In genomic region chr11:58719701-58720100, GRCm38 (mm10) we compare ENCODE assay signal across 50 mouse cellular contexts. TPM values are rescaled to one million over a fixed set of nuclear protein-coding genes. Genes with fewer than 3 reads are reported as not detected.
"Had no signal": no experiment of that assay in that cellular context is flagged by ENCODE, and none has a peak within 500 bp of the region (broad histone marks: within the 10 kb centered on the region; RNA-seq: fewer than 3 reads in every experiment).

No protein-coding gene starts in this region.

- H3K4me3 ChIP-seq: heart, embryonic 12.5 days; heart, embryonic 13.5 days; heart, embryonic 15.5 days; hindbrain, embryonic 10.5 days; hindbrain, embryonic 12.5 days; hindbrain, embryonic 13.5 days; hindbrain, embryonic 15.5 days; intestine, embryonic 15.5 days; kidney, embryonic 15.5 days; layer of hippocampus, adult 2 months; left cerebral cortex, adult 2 months had no signal

- H3K9ac ChIP-seq: heart, embryonic 12.5 days; heart, embryonic 13.5 days; heart, embryonic 15.5 days; hindbrain, embryonic 12.5 days; hindbrain, embryonic 13.5 days; hindbrain, embryonic 14.5 days; hindbrain, embryonic 15.5 days; intestine, embryonic 15.5 days; kidney, embryonic 15.5 days had no signal

- H3K27ac ChIP-seq: heart, embryonic 13.5 days; heart, embryonic 15.5 days; hindbrain, embryonic 10.5 days; hindbrain, embryonic 12.5 days; hindbrain, embryonic 13.5 days; hindbrain, embryonic 14.5 days; hindbrain, embryonic 15.5 days; hindbrain, postnatal 0 days; intestine, embryonic 15.5 days; kidney, embryonic 15.5 days; kidney, postnatal 0 days; layer of hippocampus, adult 2 months; left cerebral cortex, adult 2 months had no signal

- H3K36me3 ChIP-seq: heart, embryonic 12.5 days; heart, embryonic 13.5 days; heart, embryonic 15.5 days; hindbrain, embryonic 10.5 days; hindbrain, embryonic 12.5 days; hindbrain, embryonic 13.5 days; hindbrain, embryonic 15.5 days; intestine, embryonic 15.5 days; kidney, embryonic 15.5 days had no signal

- ATAC-seq: hindbrain, embryonic 16.5 days; hindbrain, postnatal 0 days; inflammation-experienced regulatory T-cells, adult 6 months; intestine, embryonic 15.5 days; intestine, embryonic 16.5 days had no signal

- H3K9me3 ChIP-seq: heart, embryonic 12.5 days; heart, embryonic 13.5 days; heart, embryonic 15.5 days; hindbrain, embryonic 10.5 days; hindbrain, embryonic 12.5 days; hindbrain, embryonic 13.5 days; hindbrain, embryonic 15.5 days; intestine, embryonic 15.5 days; kidney, embryonic 15.5 days had no signal

- H3K27me3 ChIP-seq: heart, embryonic 12.5 days; heart, embryonic 13.5 days; heart, embryonic 15.5 days; hindbrain, embryonic 12.5 days; hindbrain, embryonic 13.5 days; hindbrain, embryonic 15.5 days; intestine, embryonic 15.5 days; kidney, embryonic 15.5 days had no signal

- H3K4me1 ChIP-seq: heart, embryonic 12.5 days; heart, embryonic 13.5 days; heart, embryonic 15.5 days; hindbrain, embryonic 10.5 days; hindbrain, embryonic 12.5 days; hindbrain, embryonic 13.5 days; hindbrain, embryonic 15.5 days; intestine, embryonic 15.5 days; kidney, embryonic 15.5 days had no signal

- DNase-seq: heart, postnatal 10 days; heart, postnatal 14 days; heart, postnatal 36 days; heart, postnatal 4 days; kidney, adult 11 months; kidney, adult 18-20 months; kidney, adult 2 months; kidney, adult 8-10 months; kidney, adult 9 months; kidney, postnatal 10 days; kidney, postnatal 14 days; kidney, postnatal 25 days; kidney, postnatal 36 days; kidney, postnatal 4 days; layer of hippocampus, adult 9-11 months; layer of hippocampus, postnatal 36 days had no signal

- H3K4me2 ChIP-seq: heart, embryonic 12.5 days; heart, embryonic 13.5 days; heart, embryonic 15.5 days; hindbrain, embryonic 12.5 days; hindbrain, embryonic 13.5 days; hindbrain, embryonic 14.5 days; hindbrain, embryonic 15.5 days; intestine, embryonic 15.5 days; kidney, embryonic 15.5 days had no signal

RNA-seq across cellular contexts. Expression of gene Olfr318, which starts 4.1 kb away (rescaled TPM):
- total RNA-seq: heart, postnatal 10 days; heart, postnatal 14 days; heart, postnatal 25 days; heart, postnatal 36 days; heart, postnatal 4 days; hematopoietic stem cell, adult 5-6 weeks; hindbrain, postnatal 0 days; layer of hippocampus, adult 2 months; layer of hippocampus, postnatal 36 days; left cerebral cortex, adult 18-20 months; left cerebral cortex, adult 2 months had no signal
- polyA plus RNA-seq: heart, embryonic 12.5 days; heart, embryonic 13.5 days; heart, embryonic 14.5 days; heart, embryonic 15.5 days; heart, embryonic 16.5 days; heart, postnatal 0 days; hindbrain, embryonic 10.5 days; hindbrain, embryonic 11.5 days; hindbrain, embryonic 12.5 days; hindbrain, embryonic 13.5 days; hindbrain, embryonic 14.5 days; hindbrain, embryonic 15.5 days; hindbrain, embryonic 16.5 days; hindbrain, postnatal 0 days; inflammation-experienced regulatory T-cells, adult 6 months; intestine, embryonic 14.5 days; intestine, embryonic 15.5 days; intestine, embryonic 16.5 days; kidney, adult 2 months; kidney, embryonic 14.5 days; kidney, embryonic 15.5 days; kidney, embryonic 16.5 days; kidney, postnatal 0 days; large intestine, adult 2 months had no signal

RNA-seq across cellular contexts. Expression of gene Olfr317, which starts 19.3 kb away (rescaled TPM):
- total RNA-seq: heart, postnatal 10 days; heart, postnatal 14 days; heart, postnatal 25 days; heart, postnatal 36 days; heart, postnatal 4 days; hematopoietic stem cell, adult 5-6 weeks had no signal
- polyA plus RNA-seq: heart, embryonic 12.5 days; heart, embryonic 13.5 days; heart, embryonic 14.5 days; heart, embryonic 15.5 days; heart, embryonic 16.5 days; heart, postnatal 0 days; hindbrain, embryonic 10.5 days; hindbrain, embryonic 11.5 days; inflammation-experienced regulatory T-cells, adult 6 months; intestine, embryonic 14.5 days; intestine, embryonic 15.5 days; intestine, embryonic 16.5 days; kidney, adult 2 months; kidney, embryonic 14.5 days; kidney, embryonic 15.5 days; kidney, embryonic 16.5 days; kidney, postnatal 0 days; large intestine, adult 2 months had no signal

RNA-seq across cellular contexts. Expression of gene Olfr319, which starts 20.7 kb away (rescaled TPM):
- total RNA-seq: heart, postnatal 10 days; heart, postnatal 14 days; heart, postnatal 25 days; heart, postnatal 36 days; heart, postnatal 4 days; hematopoietic stem cell, adult 5-6 weeks; hindbrain, postnatal 0 days; layer of hippocampus, adult 18-20 months; layer of hippocampus, adult 2 months; layer of hippocampus, postnatal 10 days; layer of hippocampus, postnatal 14 days; layer of hippocampus, postnatal 25 days; layer of hippocampus, postnatal 36 days; left cerebral cortex, adult 18-20 months; left cerebral cortex, adult 2 months; left cerebral cortex, adult 8-10 months had no signal
- polyA plus RNA-seq: heart, embryonic 12.5 days; heart, embryonic 13.5 days; heart, embryonic 14.5 days; heart, embryonic 15.5 days; heart, embryonic 16.5 days; heart, postnatal 0 days; hindbrain, embryonic 10.5 days; hindbrain, embryonic 11.5 days; hindbrain, embryonic 12.5 days; hindbrain, embryonic 13.5 days; hindbrain, embryonic 14.5 days; hindbrain, embryonic 15.5 days; hindbrain, embryonic 16.5 days; hindbrain, postnatal 0 days; inflammation-experienced regulatory T-cells, adult 6 months; intestine, embryonic 14.5 days; intestine, embryonic 15.5 days; intestine, embryonic 16.5 days; kidney, adult 2 months; kidney, embryonic 14.5 days; kidney, embryonic 15.5 days; kidney, embryonic 16.5 days; kidney, postnatal 0 days; large intestine, adult 2 months had no signal

RNA-seq across cellular contexts. Expression of gene Olfr316, which starts 32.8 kb away (rescaled TPM):
- total RNA-seq: heart, postnatal 10 days; heart, postnatal 14 days; heart, postnatal 25 days; heart, postnatal 36 days; heart, postnatal 4 days; hematopoietic stem cell, adult 5-6 weeks; hindbrain, postnatal 0 days had no signal
- polyA plus RNA-seq: heart, embryonic 12.5 days; heart, embryonic 13.5 days; heart, embryonic 14.5 days; heart, embryonic 15.5 days; heart, embryonic 16.5 days; heart, postnatal 0 days; hindbrain, embryonic 10.5 days; hindbrain, embryonic 11.5 days; hindbrain, embryonic 12.5 days; hindbrain, embryonic 13.5 days; hindbrain, embryonic 14.5 days; hindbrain, embryonic 16.5 days; hindbrain, postnatal 0 days; inflammation-experienced regulatory T-cells, adult 6 months; intestine, embryonic 14.5 days; intestine, embryonic 15.5 days; intestine, embryonic 16.5 days; kidney, adult 2 months; kidney, embryonic 14.5 days; kidney, embryonic 15.5 days; kidney, embryonic 16.5 days; kidney, postnatal 0 days; large intestine, adult 2 months had no signal

RNA-seq across cellular contexts. Expression of gene Olfr320, which starts 38.8 kb away (rescaled TPM):
- total RNA-seq: heart, postnatal 10 days; heart, postnatal 14 days; heart, postnatal 25 days; heart, postnatal 36 days; heart, postnatal 4 days; hematopoietic stem cell, adult 5-6 weeks; hindbrain, postnatal 0 days; layer of hippocampus, adult 18-20 months; layer of hippocampus, adult 2 months; layer of hippocampus, adult 8-10 months; layer of hippocampus, postnatal 10 days; layer of hippocampus, postnatal 14 days; layer of hippocampus, postnatal 25 days; layer of hippocampus, postnatal 36 days; left cerebral cortex, adult 18-20 months; left cerebral cortex, adult 2 months; left cerebral cortex, adult 8-10 months had no signal
- polyA plus RNA-seq: heart, embryonic 12.5 days; heart, embryonic 13.5 days; heart, embryonic 14.5 days; heart, embryonic 15.5 days; heart, embryonic 16.5 days; heart, postnatal 0 days; hindbrain, embryonic 10.5 days; hindbrain, embryonic 11.5 days; hindbrain, embryonic 12.5 days; hindbrain, embryonic 13.5 days; hindbrain, embryonic 14.5 days; hindbrain, embryonic 15.5 days; hindbrain, embryonic 16.5 days; hindbrain, postnatal 0 days; inflammation-experienced regulatory T-cells, adult 6 months; intestine, embryonic 14.5 days; intestine, embryonic 15.5 days; intestine, embryonic 16.5 days; kidney, adult 2 months; kidney, embryonic 14.5 days; kidney, embryonic 15.5 days; kidney, postnatal 0 days; large intestine, adult 2 months had no signal
